Mouse (Mus musculus) C2C12 (cell line): ENCODE results near the gene Scd2. TPM values are rescaled to one million over a fixed set of nuclear protein-coding genes. Genes with fewer than 3 reads are reported as not detected.
"Not testable (repeated sequence)": the region's sequence is repeated elsewhere in the genome, so short reads cannot be mapped to it uniquely, and the experiment has no call there.

ENCODE experiments used
- H3K27me3 ChIP-seq: one replicate; pipeline ENCODE4 v1.6.1; 2011; ENCODE audit not compliant: control insufficient read depth, insufficient read depth, insufficient read length
- H3K36me3 ChIP-seq: one replicate; pipeline ENCODE4 v1.6.1; 2011; ENCODE audit not compliant: control insufficient read depth, insufficient read depth
- H3K4me3 ChIP-seq: one replicate; pipeline ENCODE4 v1.5.1; 2011; ENCODE audit warnings: mild to moderate bottlenecking, control low read depth; ENCODE audit not compliant: poor library complexity, insufficient read depth, severe bottlenecking
- H3K79me2 ChIP-seq: one replicate; pipeline ENCODE4 v1.6.1; 2011; ENCODE audit not compliant: control insufficient read depth, insufficient read depth
- H3K79me3 ChIP-seq: one replicate; pipeline ENCODE4 v1.6.1; 2011; ENCODE audit warnings: low read depth, control low read depth
- H3ac ChIP-seq: one replicate; pipeline ENCODE3; 2011; ENCODE audit warnings: low read depth; ENCODE audit not compliant: control insufficient read depth, insufficient read length
- CEBPB ChIP-seq: IDR thresholded peaks from one replicate; pipeline ENCODE4 v1.6.1; 2011; ENCODE audit warnings: low read depth, mild to moderate bottlenecking, control low read depth, moderate library complexity
- CTCF ChIP-seq: IDR thresholded peaks from one replicate; pipeline ENCODE4 v1.5.1; 2011; ENCODE audit not compliant: control insufficient read depth, insufficient read depth, insufficient read length
- FOSL1 ChIP-seq: IDR thresholded peaks from one replicate; pipeline ENCODE4 v1.8.0; 2011; ENCODE audit warnings: mild to moderate bottlenecking, low read length; ENCODE audit not compliant: poor library complexity, insufficient read depth, severe bottlenecking
- MAX ChIP-seq: IDR thresholded peaks from one replicate; pipeline ENCODE4 v1.6.1; 2011; ENCODE audit warnings: mild to moderate bottlenecking, control low read depth
- MYOD1 ChIP-seq: IDR thresholded peaks from one replicate; pipeline ENCODE4 v1.6.1; 2011; ENCODE audit warnings: low read depth; ENCODE audit not compliant: control insufficient read depth, insufficient read length
- MYOG ChIP-seq: IDR thresholded peaks from one replicate; pipeline ENCODE4 v1.6.1; 2011; ENCODE audit not compliant: control insufficient read depth, insufficient read length; ENCODE audit errors: extremely low read depth
- USF1 ChIP-seq: IDR thresholded peaks from one replicate; pipeline ENCODE4 v1.6.1; 2011; ENCODE audit warnings: low read depth, mild to moderate bottlenecking, control low read depth, moderate library complexity
- polyA plus RNA-seq: library from polyadenylated mRNA; unstranded; fragments of >200 nt; fragmentation: generic; extraction: Trizol; gene quantifications from one replicate; pipeline ENCODE4 v1.2.1, GENCODE M21; 2012; ENCODE audit warnings: missing spikeins

Scd2 gene
- polyA plus RNA-seq, 1 experiment, result 144 TPM

GRCm38 (mm10) chr19:44306171-44306570 is 12.7 kb downstream of the Scd2 start:
- Histone ChIP-seq H3K79me3 (peaks cover 37% of the 10 kb centered on the region), H3K27me3 (no peaks in the 10 kb centered on the region), H3K36me3 (peaks cover 81% of the 10 kb centered on the region), H3K79me2 (peaks cover 66% of the 10 kb centered on the region), H3K4me3 (no peak overlapping the region), H3ac (no peak overlapping the region)
- TF ChIP-seq MAX (no peak), CEBPB (no peak), USF1 (no peak), MYOG (no peak), CTCF (no peak), FOSL1 (no peak), MYOD1 (no peak)

GRCm38 (mm10) chr19:44307101-44307914 is 13.8 kb downstream of the Scd2 start:
- H3K36me3 ChIP-seq, result peaks cover 71% of the 10 kb centered on the region
- H3K4me3 ChIP-seq, result no peak overlapping the region
- no peak overlapping the region for H3ac ChIP-seq
- H3K27me3 ChIP-seq, result no peaks in the 10 kb centered on the region
- H3K79me2 ChIP-seq, result peaks cover 57% of the 10 kb centered on the region
- no peak for TF ChIP-seq USF1
- TF ChIP-seq MYOG, result no peak
- TF ChIP-seq MAX, result no peak
- TF ChIP-seq MYOD1, result no peak
- TF ChIP-seq CTCF, result no peak
- TF ChIP-seq CEBPB, result no peak
- no peak for TF ChIP-seq FOSL1
- H3K79me3 ChIP-seq, result peaks cover 31% of the 10 kb centered on the region

GRCm38 (mm10) chr19:44307915-44308470 is 14.5 kb downstream of the Scd2 start:
- Histone ChIP-seq H3K4me3 (no peak overlapping the region), H3K79me3 (peaks cover 28% of the 10 kb centered on the region), H3ac (no peak overlapping the region), H3K36me3 (peaks cover 64% of the 10 kb centered on the region), H3K79me2 (peaks cover 50% of the 10 kb centered on the region), H3K27me3 (no peaks in the 10 kb centered on the region)
- no peak for TF ChIP-seq FOSL1
- TF ChIP-seq CEBPB, result no peak
- no peak for TF ChIP-seq USF1
- TF ChIP-seq CTCF, result no peak
- no peak for TF ChIP-seq MAX
- no peak for TF ChIP-seq MYOD1
- TF ChIP-seq MYOG, result no peak

- TF ChIP-seq FOSL1 (no peak), MYOD1 (no peak), USF1 (no peak), MYOG (no peak), CTCF (no peak), CEBPB (no peak), MAX (no peak)
- Histone ChIP-seq H3K27me3 (no peaks in the 10 kb centered on the region), H3ac (no peak overlapping the region), H3K36me3 (peaks cover 57% of the 10 kb centered on the region), H3K79me3 (peaks cover 28% of the 10 kb centered on the region), H3K4me3 (no peak overlapping the region), H3K79me2 (peaks cover 43% of the 10 kb centered on the region)
Measured at GRCm38 (mm10) chr19:44308611-44309246, 15.3 kb downstream of the Scd2 start.

GRCm38 (mm10) chr19:44309351-44310154 is 16.1 kb downstream of the Scd2 start:
- TF ChIP-seq MYOG (no peak), CEBPB (no peak), MYOD1 (no peak), FOSL1 (no peak), USF1 (no peak), MAX (no peak), CTCF (no peak)
- no peak overlapping the region for H3K4me3 ChIP-seq

GRCm38 (mm10) chr19:44310155-44310575 is 16.7 kb downstream of the Scd2 start:
- not testable (repeated sequence) for H3ac ChIP-seq, H3K27me3 ChIP-seq, H3K4me3 ChIP-seq
- peaks cover 42% of the 10 kb centered on the region for H3K36me3 ChIP-seq
- H3K79me2 ChIP-seq, result peaks cover 28% of the 10 kb centered on the region
- peaks cover 14% of the 10 kb centered on the region for H3K79me3 ChIP-seq

More at GRCm38 (mm10) chr19:44309351-44310154, 16.1 kb downstream of the Scd2 start:
- Histone ChIP-seq H3K36me3 (peaks cover 48% of the 10 kb centered on the region), H3K79me3 (peaks cover 20% of the 10 kb centered on the region), H3K27me3 (no peaks in the 10 kb centered on the region), H3K79me2 (peaks cover 34% of the 10 kb centered on the region), H3ac (no peak overlapping the region)
